Mouse (Mus musculus): ENCODE data around the gene Manba.

Manba gene

GRCm38 (mm10) chr3:135531762-135532161, 46.4 kb downstream of the Manba start:
- DNase-seq: no peak

GRCm38 (mm10) chr3:135534103-135534502, 48.7 kb downstream of the Manba start:
- DNase-seq: no peak

GRCm38 (mm10) chr3:135546212-135546923, 61.0 kb downstream of the Manba start:
- no peak for DNase-seq

- DNase-seq: no peak
Measured at GRCm38 (mm10) chr3:135547298-135547697, 61.9 kb downstream of the Manba start.

GRCm38 (mm10) chr3:135552874-135553273, 67.5 kb downstream of the Manba start:
- no peak for DNase-seq

- DNase-seq: no peak
Measured at GRCm38 (mm10) chr3:135555192-135555591, 69.8 kb downstream of the Manba start.

- DNase-seq: no peak
Measured at GRCm38 (mm10) chr3:135556052-135556587, 70.7 kb downstream of the Manba start.

- DNase-seq: no peak
Measured at GRCm38 (mm10) chr3:135556851-135557662, 71.6 kb downstream of the Manba start.

GRCm38 (mm10) chr3:135562036-135562435, 76.6 kb downstream of the Manba start:
- no peak for DNase-seq

- no peak for DNase-seq
Measured at GRCm38 (mm10) chr3:135563163-135563689, 77.8 kb downstream of the Manba start.

GRCm38 (mm10) chr3:135564706-135565105, 79.3 kb downstream of the Manba start:
- no peak for DNase-seq

GRCm38 (mm10) chr3:135565306-135565705, 79.9 kb downstream of the Manba start:
- DNase-seq: no peak

- DNase-seq: no peak
Measured at GRCm38 (mm10) chr3:135567888-135568287, 82.5 kb downstream of the Manba start.

GRCm38 (mm10) chr3:135568633-135569032, 83.2 kb downstream of the Manba start:
- DNase-seq: no peak

GRCm38 (mm10) chr3:135571540-135571939, 86.1 kb downstream of the Manba start:
- DNase-seq: no peak

GRCm38 (mm10) chr3:135573051-135573450, 87.6 kb downstream of the Manba start:
- DNase-seq: no peak

GRCm38 (mm10) chr3:135575126-135575525, 89.7 kb downstream of the Manba start:
- no peak for DNase-seq

GRCm38 (mm10) chr3:135578588-135579140, 93.3 kb downstream of the Manba start:
- no peak for DNase-seq

GRCm38 (mm10) chr3:135579179-135579578, 93.8 kb downstream of the Manba start:
- no peak for DNase-seq

- DNase-seq: no peak
Measured at GRCm38 (mm10) chr3:135580439-135581275, 95.2 kb downstream of the Manba start.

GRCm38 (mm10) chr3:135581606-135582117, 96.3 kb downstream of the Manba start:
- DNase-seq: no peak

GRCm38 (mm10) chr3:135582246-135582645, 96.8 kb downstream of the Manba start:
- peak; percentile 46 for DNase-seq
